Mouse (Mus musculus) limb, embryonic 11.5 days (tissue): ENCODE measurements around the gene Kdm4c. TPM values are rescaled to one million over a fixed set of nuclear protein-coding genes. Genes with fewer than 3 reads are reported as not detected.

Experiments
- ATAC-seq: fragments of 200-750 bp; cut with Nextera tagmentation; 2 replicates; pipeline ENCODE4 v1.8.0; 2017; ENCODE audit warnings: low read depth; ENCODE audit not compliant: insufficient number of reproducible peaks, low FRiP score, low TSS enrichment
- DNase-seq: peaks from one replicate; pipeline ENCODE4 v3.0.0-alpha.2; 2015; ENCODE audit warnings: low spot score
- H3K27ac ChIP-seq: fragments of 300-500 bp; sonication (generic); replicated peaks from 2 replicates; pipeline ENCODE4 v1.5.1; 2014; ENCODE audit warnings: low read depth, mild to moderate bottlenecking, low read length
- H3K27me3 ChIP-seq: fragments of 300-500 bp; sonication (generic); 2 replicates; pipeline ENCODE4 v1.6.1; 2014; ENCODE audit warnings: mild to moderate bottlenecking, low read length, mixed read lengths; ENCODE audit not compliant: control insufficient read depth, insufficient read depth
- H3K36me3 ChIP-seq: fragments of 300-500 bp; sonication (generic); 2 replicates; pipeline ENCODE4 v1.6.1; 2014; ENCODE audit warnings: mild to moderate bottlenecking, low read length, moderate library complexity, mixed read lengths; ENCODE audit not compliant: control insufficient read depth, insufficient read depth
- H3K4me1 ChIP-seq: fragments of 300-500 bp; sonication (generic); 2 replicates; pipeline ENCODE4 v1.6.1; 2014; ENCODE audit warnings: low read length, mixed read lengths; ENCODE audit not compliant: control insufficient read depth, insufficient read depth
- H3K4me2 ChIP-seq: fragments of 300-500 bp; sonication (generic); 2 replicates; pipeline ENCODE4 v1.6.1; 2014; ENCODE audit warnings: low read depth, mild to moderate bottlenecking, moderate library complexity; ENCODE audit not compliant: severe bottlenecking
- H3K4me3 ChIP-seq: fragments of 300-500 bp; sonication (generic); 2 replicates; pipeline ENCODE4 v1.5.1; 2014; ENCODE audit warnings: low read depth, low read length
- H3K9ac ChIP-seq: fragments of 300-500 bp; sonication (generic); 2 replicates; pipeline ENCODE4 v1.6.1; 2014; ENCODE audit warnings: mild to moderate bottlenecking, low read length
- H3K9me3 ChIP-seq: fragments of 300-500 bp; sonication (generic); 2 replicates; pipeline ENCODE4 v1.6.1; 2016; ENCODE audit warnings: low read length; ENCODE audit not compliant: control insufficient read depth
- WGBS: fragments of 180-500 bp; shearing (Covaris S2); extraction: QIAGEN DNeasy Blood & Tissue Kit; methylation state at CpG from one replicate; pipeline ENCODE4 v1.1.7; 2014; 5-methylcytosine and 5-hydroxymethylcytosine counted together
- polyA plus RNA-seq: library from polyadenylated mRNA; unstranded; fragments of >200 nt; fragmentation: Nextera tagmentation; extraction: Ambion mirVana; gene quantifications from 2 replicates; pipeline ENCODE4 v1.2.1, GENCODE M21; 2014

Kdm4c gene
- polyA plus RNA-seq, 1 experiment from 2014 or later: 8.9 TPM

- H3K27ac ChIP-seq: no peak overlapping the region
- H3K9ac ChIP-seq: no peak overlapping the region
- WGBS: 90% methylated on average over 1 of the region's 1 CpGs
- H3K4me1 ChIP-seq: no peaks in the 10 kb centered on the region
- no peaks in the 10 kb centered on the region for H3K36me3 ChIP-seq
- DNase-seq (no peak), ATAC-seq (no peak)
- no peaks in the 10 kb centered on the region for H3K27me3 ChIP-seq
- H3K9me3 ChIP-seq: no peaks in the 10 kb centered on the region
- no peak overlapping the region for H3K4me3 ChIP-seq
- H3K4me2 ChIP-seq: no peak overlapping the region
These were observed 35.2 kb downstream of the Kdm4c start for GRCm38 (mm10) chr4:74277486-74277885.

- Histone ChIP-seq H3K27me3 (no peaks in the 10 kb centered on the region), H3K9ac (no peak overlapping the region), H3K4me3 (no peak overlapping the region), H3K4me1 (no peaks in the 10 kb centered on the region), H3K4me2 (no peak overlapping the region), H3K9me3 (no peaks in the 10 kb centered on the region), H3K36me3 (no peaks in the 10 kb centered on the region), H3K27ac (no peak overlapping the region)
- ATAC-seq (no peak), DNase-seq (no peak)
- WGBS: 93% methylated on average over 3 of the region's 3 CpGs
These were observed 37.9 kb downstream of the Kdm4c start for GRCm38 (mm10) chr4:74280170-74280569.

- Histone ChIP-seq H3K4me2 (no peak overlapping the region), H3K9me3 (no peaks in the 10 kb centered on the region), H3K9ac (no peak overlapping the region), H3K27ac (no peak overlapping the region), H3K36me3 (no peaks in the 10 kb centered on the region), H3K4me1 (no peaks in the 10 kb centered on the region), H3K27me3 (no peaks in the 10 kb centered on the region), H3K4me3 (no peak overlapping the region)
- ATAC-seq (no peak), DNase-seq (no peak)
- WGBS: 91% methylated on average over 3 of the region's 3 CpGs
These were observed 45.6 kb downstream of the Kdm4c start for GRCm38 (mm10) chr4:74287851-74288250.

- Histone ChIP-seq H3K36me3 (no peaks in the 10 kb centered on the region), H3K9me3 (no peaks in the 10 kb centered on the region), H3K4me1 (no peaks in the 10 kb centered on the region), H3K4me2 (no peak overlapping the region), H3K9ac (no peak overlapping the region), H3K27me3 (no peaks in the 10 kb centered on the region), H3K27ac (no peak overlapping the region), H3K4me3 (no peak overlapping the region)
- WGBS: 66% methylated on average over 3 of the region's 3 CpGs
- ATAC-seq: no peak
- no peak for DNase-seq
These were observed 52.4 kb downstream of the Kdm4c start for GRCm38 (mm10) chr4:74294726-74295125.

- WGBS: 94% methylated on average over 5 of the region's 5 CpGs
- H3K9ac ChIP-seq: no peak overlapping the region
- H3K27me3 ChIP-seq: no peaks in the 10 kb centered on the region
- no peak for DNase-seq
- H3K27ac ChIP-seq: no peak overlapping the region
- no peaks in the 10 kb centered on the region for H3K9me3 ChIP-seq
- ATAC-seq: no peak
- H3K4me1 ChIP-seq: no peaks in the 10 kb centered on the region
- no peaks in the 10 kb centered on the region for H3K36me3 ChIP-seq
- H3K4me3 ChIP-seq: no peak overlapping the region
- H3K4me2 ChIP-seq: no peak overlapping the region
These were observed 63.2 kb downstream of the Kdm4c start for GRCm38 (mm10) chr4:74305315-74306105.

- H3K4me3 ChIP-seq: no peak overlapping the region
- no peaks in the 10 kb centered on the region for H3K36me3 ChIP-seq
- H3K4me2 ChIP-seq: no peak overlapping the region
- no peak for ATAC-seq
- H3K27ac ChIP-seq: no peak overlapping the region
- no peaks in the 10 kb centered on the region for H3K27me3 ChIP-seq
- DNase-seq: no peak
- H3K9me3 ChIP-seq: no peaks in the 10 kb centered on the region
- no peak overlapping the region for H3K9ac ChIP-seq
- 93% methylated on average over 5 of the region's 5 CpGs for WGBS
- H3K4me1 ChIP-seq: no peaks in the 10 kb centered on the region
These were observed 68.8 kb downstream of the Kdm4c start for GRCm38 (mm10) chr4:74311135-74311534.

GRCm38 (mm10) chr4:74312858-74313257 lies 70.6 kb downstream of the Kdm4c start:
- Histone ChIP-seq H3K4me1 (no peaks in the 10 kb centered on the region), H3K4me2 (no peak overlapping the region), H3K4me3 (no peak overlapping the region), H3K9ac (no peak overlapping the region), H3K27me3 (no peaks in the 10 kb centered on the region), H3K27ac (no peak overlapping the region), H3K36me3 (no peaks in the 10 kb centered on the region), H3K9me3 (no peaks in the 10 kb centered on the region)
- ATAC-seq (no peak), DNase-seq (no peak)
- WGBS: 90% methylated on average over 2 of the region's 2 CpGs

GRCm38 (mm10) chr4:74315388-74315787 lies 73.1 kb downstream of the Kdm4c start:
- H3K4me3 ChIP-seq: no peak overlapping the region
- ATAC-seq (no peak), DNase-seq (no peak)
- no peaks in the 10 kb centered on the region for H3K9me3 ChIP-seq
- no peak overlapping the region for H3K4me2 ChIP-seq
- H3K27me3 ChIP-seq: no peaks in the 10 kb centered on the region
- WGBS: 94% methylated on average over 5 of the region's 5 CpGs
- no peak overlapping the region for H3K27ac ChIP-seq
- H3K4me1 ChIP-seq: no peaks in the 10 kb centered on the region
- no peak overlapping the region for H3K9ac ChIP-seq
- H3K36me3 ChIP-seq: no peaks in the 10 kb centered on the region

- Histone ChIP-seq H3K9me3 (no peaks in the 10 kb centered on the region), H3K27ac (no peak overlapping the region), H3K4me2 (no peak overlapping the region), H3K27me3 (no peaks in the 10 kb centered on the region), H3K36me3 (no peaks in the 10 kb centered on the region), H3K9ac (no peak overlapping the region), H3K4me1 (no peaks in the 10 kb centered on the region), H3K4me3 (no peak overlapping the region)
- no peak for ATAC-seq
- DNase-seq: no peak
- WGBS: 95% methylated on average over 1 of the region's 1 CpGs
These were observed 77.0 kb downstream of the Kdm4c start for GRCm38 (mm10) chr4:74319313-74319712.
